Mouse (Mus musculus) kidney, postnatal 14 days (tissue): ENCODE measurements at regions not wholly inside any gene's neighbourhood (a gene's known extent, or its start where the extent isn't known, plus 50 kb on each side); places are given as distances from the start of the nearest gene placed in this dataset.

Experiments
- DNase-seq: peaks from one replicate; pipeline ENCODE4 v3.0.0; 2022; ENCODE audit warnings: mixed read lengths

- peak; percentile 36 for DNase-seq
Observed at GRCm38 (mm10) chrX:42431851-42432635, 57.4 kb upstream of the Tex13c2 start.
